In the genomic region with DNA sequence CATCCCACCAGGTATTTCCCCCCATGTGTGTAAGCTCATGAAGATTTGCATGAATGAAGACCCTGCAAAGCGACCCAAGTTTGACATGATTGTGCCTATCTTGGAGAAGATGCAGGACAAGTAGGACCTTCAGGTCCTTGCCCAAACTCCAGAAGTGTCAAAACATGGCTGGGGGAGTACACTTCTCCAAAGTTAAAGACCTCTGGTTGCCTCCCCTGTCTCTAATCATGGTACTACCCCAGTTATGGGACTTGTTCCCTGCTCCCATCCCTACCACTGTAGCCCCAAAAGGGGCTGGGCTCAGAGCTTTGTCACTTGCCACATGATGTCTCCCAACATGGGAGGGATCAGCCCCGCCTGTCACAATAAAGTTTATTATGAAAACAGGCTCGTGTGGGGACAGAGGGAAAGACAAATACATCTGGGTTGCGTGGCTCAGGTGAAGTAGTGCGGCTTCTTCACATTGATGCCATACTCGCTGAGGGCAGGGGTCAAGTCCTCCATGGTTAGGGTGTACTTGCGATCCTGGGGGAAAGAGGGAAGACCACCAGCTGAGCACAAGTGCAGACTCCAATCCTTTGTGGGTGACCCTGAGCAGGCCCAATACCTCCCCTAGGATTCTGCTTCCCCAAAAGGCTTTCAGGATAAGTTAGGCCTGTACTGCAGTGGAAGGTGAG, we compare ENCODE assay signal across 7 mouse cellular contexts. TPM values are rescaled to one million over a fixed set of nuclear protein-coding genes. Genes with fewer than 3 reads are reported as not detected.
ATAC-seq lines count a peak whose summit lies in the region.
"Not testable (repeated sequence)": the region's sequence is repeated elsewhere in the genome, so short reads cannot be mapped to it uniquely, and the experiment has no call there.

No protein-coding gene starts in this region.

- peaks cover 71% of the 10 kb centered on the region for H3K36me3 ChIP-seq in erythroblast, embryonic 14.5 days (ENCODE audit: control insufficient read depth)
- peaks cover 19% of the 10 kb centered on the region for H3K36me3 ChIP-seq in heart, embryonic 11.5 days (ENCODE audit: control insufficient read depth, insufficient read depth, low read length)
- H3K36me3 ChIP-seq in hindbrain, embryonic 13.5 days, result peaks cover 52% of the 10 kb centered on the region
- H3K36me3 ChIP-seq in kidney, embryonic 16.5 days (ENCODE audit: insufficient read depth, low read length), result peaks cover 38% of the 10 kb centered on the region
- peaks cover 56% of the 10 kb centered on the region for H3K36me3 ChIP-seq in liver, embryonic 15.5 days (replicated peaks)
- peaks cover 30% of the 10 kb centered on the region; the same call in 1 of the 2 replicates for H3K36me3 ChIP-seq in midbrain, embryonic 15.5 days (replicated peaks)

- peak overlapping the region; percentile 85 for H3K4me2 ChIP-seq in heart, embryonic 11.5 days
- peak overlapping the region; percentile 92 for H3K4me2 ChIP-seq in hindbrain, embryonic 13.5 days
- not testable (repeated sequence) for H3K4me2 ChIP-seq in kidney, embryonic 16.5 days (replicated peaks; ENCODE audit: low read depth, low read length)
- peak overlapping the region; percentile 89 for H3K4me2 ChIP-seq in liver, embryonic 15.5 days
- H3K4me2 ChIP-seq in midbrain, embryonic 15.5 days, result peak overlapping the region; percentile 96

- H3K9ac ChIP-seq in heart, embryonic 11.5 days (ENCODE audit: low read depth, low read length); hindbrain, embryonic 13.5 days; kidney, embryonic 16.5 days (replicated peaks; ENCODE audit: low read length); midbrain, embryonic 15.5 days: not testable (repeated sequence)
- H3K9ac ChIP-seq in liver, embryonic 15.5 days, result peak overlapping the region; percentile 93; the same call in 1 of the 2 replicates

- H3K4me3 ChIP-seq in brown adipose tissue, adult 24 weeks (ENCODE audit: insufficient read depth, low read depth, low read length), result peak overlapping the region; percentile 75; the same call in 1 of the 2 replicates
- H3K4me3 ChIP-seq in erythroblast, embryonic 14.5 days (replicated peaks), result peak overlapping the region; percentile 93
- not testable (repeated sequence) for H3K4me3 ChIP-seq in heart, embryonic 11.5 days (ENCODE audit: low read depth, low read length)
- H3K4me3 ChIP-seq in hindbrain, embryonic 13.5 days, result peak overlapping the region; percentile 96
- H3K4me3 ChIP-seq in kidney, embryonic 16.5 days (ENCODE audit: low read length), result peak overlapping the region; percentile 86; the same call in 1 of the 2 replicates
- H3K4me3 ChIP-seq in liver, embryonic 15.5 days (replicated peaks), result peak overlapping the region; percentile 97
- H3K4me3 ChIP-seq in midbrain, embryonic 15.5 days, result 0 out of 2 replicates have a peak overlapping the region, but pooled peaks have one; percentile 96

- not testable (repeated sequence) for H3K9me3 ChIP-seq in erythroblast, embryonic 14.5 days (ENCODE audit: control insufficient read depth, low read length); heart, embryonic 11.5 days (replicated peaks; ENCODE audit: control insufficient read depth, low read length); hindbrain, embryonic 13.5 days; kidney, embryonic 16.5 days (ENCODE audit: low read length); liver, embryonic 15.5 days (replicated peaks); midbrain, embryonic 15.5 days

- not testable (repeated sequence) for H3K27ac ChIP-seq in brown adipose tissue, adult 24 weeks (replicated peaks; ENCODE audit: low read depth, low read length); heart, embryonic 11.5 days (ENCODE audit: low read depth, low read length); hindbrain, embryonic 13.5 days; kidney, embryonic 16.5 days (ENCODE audit: low read length); liver, embryonic 15.5 days (replicated peaks); midbrain, embryonic 15.5 days

- WGBS in heart, embryonic 11.5 days (ENCODE audit: insufficient replicate concordance), result 83% methylated on average over 7 of the region's 7 CpGs
- WGBS in hindbrain, embryonic 13.5 days, result 81% methylated on average over 7 of the region's 7 CpGs
- 80% methylated on average over 7 of the region's 7 CpGs for WGBS in kidney, embryonic 16.5 days
- 72% methylated on average over 7 of the region's 7 CpGs for WGBS in liver, embryonic 15.5 days (ENCODE audit: insufficient replicate concordance)
- 88% methylated on average over 7 of the region's 7 CpGs for WGBS in midbrain, embryonic 15.5 days

- not testable (repeated sequence) for H3K27me3 ChIP-seq in erythroblast, embryonic 14.5 days (ENCODE audit: control insufficient read depth); heart, embryonic 11.5 days (ENCODE audit: control insufficient read depth, insufficient read depth, low read length); hindbrain, embryonic 13.5 days; kidney, embryonic 16.5 days (ENCODE audit: insufficient read depth, low read length); liver, embryonic 15.5 days; midbrain, embryonic 15.5 days (replicated peaks)

- not testable (repeated sequence) for ATAC-seq in heart, embryonic 11.5 days (replicated peaks; ENCODE audit: insufficient number of reproducible peaks, low FRiP score, low TSS enrichment); hindbrain, embryonic 13.5 days (ENCODE audit: low FRiP score); kidney, embryonic 16.5 days (ENCODE audit: low FRiP score, low TSS enrichment); liver, embryonic 15.5 days (ENCODE audit: insufficient read depth); midbrain, embryonic 15.5 days (replicated peaks)

- not testable (repeated sequence) for H3K4me1 ChIP-seq in brown adipose tissue, adult 24 weeks (ENCODE audit: control insufficient read depth, insufficient read depth, insufficient read length, low read length)
- peaks cover 58% of the 10 kb centered on the region for H3K4me1 ChIP-seq in erythroblast, embryonic 14.5 days (ENCODE audit: control insufficient read depth)
- H3K4me1 ChIP-seq in heart, embryonic 11.5 days (ENCODE audit: control insufficient read depth, insufficient read depth, low read length), result peaks cover 21% of the 10 kb centered on the region
- H3K4me1 ChIP-seq in hindbrain, embryonic 13.5 days (replicated peaks), result peaks cover 29% of the 10 kb centered on the region
- peaks cover 35% of the 10 kb centered on the region for H3K4me1 ChIP-seq in kidney, embryonic 16.5 days (ENCODE audit: insufficient read depth, low read length)
- H3K4me1 ChIP-seq in liver, embryonic 15.5 days (replicated peaks), result peaks cover 57% of the 10 kb centered on the region
- peaks cover 28% of the 10 kb centered on the region for H3K4me1 ChIP-seq in midbrain, embryonic 15.5 days

RNA-seq across cellular contexts. Expression of gene Taf10, which starts 1.5 kb away (rescaled TPM):
- 146 and 163 TPM in 2 replicates for polyA plus RNA-seq in brown adipose tissue, adult 24 weeks (2012; ENCODE audit: insufficient read depth, insufficient read length, missing spikeins)
- 50.3 and 54.5 TPM in 2 replicates for polyA plus RNA-seq in erythroblast, embryonic 14.5 days (2012)
- polyA plus RNA-seq in heart, embryonic 11.5 days (2014; fragmentation: Nextera tagmentation; extraction: Ambion mirVana), result 152 and 161 TPM in 2 replicates
- 111 and 122 TPM in 2 replicates for polyA plus RNA-seq in hindbrain, embryonic 13.5 days (2015; fragmentation: Nextera tagmentation; extraction: Ambion mirVana)
- 107 and 121 TPM in 2 replicates for polyA plus RNA-seq in kidney, embryonic 16.5 days (2015; fragmentation: Nextera tagmentation; extraction: Ambion mirVana)
- polyA plus RNA-seq in liver, embryonic 15.5 days (2015; fragmentation: Nextera tagmentation; extraction: Ambion mirVana), result 110 and 117 TPM in 2 replicates
- polyA plus RNA-seq in midbrain, embryonic 15.5 days (2015; fragmentation: Nextera tagmentation; extraction: Ambion mirVana), result 89.7 and 99.0 TPM in 2 replicates

RNA-seq across cellular contexts. Expression of gene Rrp8, which starts 5.5 kb away (rescaled TPM):
- 5.7 and 11.3 TPM in 2 replicates for polyA plus RNA-seq in brown adipose tissue, adult 24 weeks (2012; ENCODE audit: insufficient read depth, insufficient read length, missing spikeins)
- polyA plus RNA-seq in erythroblast, embryonic 14.5 days (2012), result 0.76 and 0.80 TPM in 2 replicates
- 29.2 and 32.0 TPM in 2 replicates for polyA plus RNA-seq in heart, embryonic 11.5 days (2014; fragmentation: Nextera tagmentation; extraction: Ambion mirVana)
- polyA plus RNA-seq in hindbrain, embryonic 13.5 days (2015; fragmentation: Nextera tagmentation; extraction: Ambion mirVana), result 25.8 and 28.0 TPM in 2 replicates
- polyA plus RNA-seq in kidney, embryonic 16.5 days (2015; fragmentation: Nextera tagmentation; extraction: Ambion mirVana), result 42.9 TPM in 2 replicates
- 10.7 and 12.6 TPM in 2 replicates for polyA plus RNA-seq in liver, embryonic 15.5 days (2015; fragmentation: Nextera tagmentation; extraction: Ambion mirVana)
- 22.4 and 22.9 TPM in 2 replicates for polyA plus RNA-seq in midbrain, embryonic 15.5 days (2015; fragmentation: Nextera tagmentation; extraction: Ambion mirVana)

RNA-seq across cellular contexts. Expression of gene Ilk, which starts 6.3 kb away (rescaled TPM):
- 72.1 and 106 TPM in 2 replicates for polyA plus RNA-seq in brown adipose tissue, adult 24 weeks (2012; ENCODE audit: insufficient read depth, insufficient read length, missing spikeins)
- 2.9 and 3.1 TPM in 2 replicates for polyA plus RNA-seq in erythroblast, embryonic 14.5 days (2012)
- polyA plus RNA-seq in heart, embryonic 11.5 days (2014; fragmentation: Nextera tagmentation; extraction: Ambion mirVana), result 411 and 451 TPM in 2 replicates
- polyA plus RNA-seq in hindbrain, embryonic 13.5 days (2015; fragmentation: Nextera tagmentation; extraction: Ambion mirVana), result 181 and 191 TPM in 2 replicates
- 377 and 439 TPM in 2 replicates for polyA plus RNA-seq in kidney, embryonic 16.5 days (2015; fragmentation: Nextera tagmentation; extraction: Ambion mirVana)
- 120 and 127 TPM in 2 replicates for polyA plus RNA-seq in liver, embryonic 15.5 days (2015; fragmentation: Nextera tagmentation; extraction: Ambion mirVana)
- 192 and 207 TPM in 2 replicates for polyA plus RNA-seq in midbrain, embryonic 15.5 days (2015; fragmentation: Nextera tagmentation; extraction: Ambion mirVana)

RNA-seq across cellular contexts. Expression of gene Tpp1, which starts 9.4 kb away (rescaled TPM):
- 64.0 and 83.2 TPM in 2 replicates for polyA plus RNA-seq in brown adipose tissue, adult 24 weeks (2012; ENCODE audit: insufficient read depth, insufficient read length, missing spikeins)
- 2.2 and 4.4 TPM in 2 replicates for polyA plus RNA-seq in erythroblast, embryonic 14.5 days (2012)
- polyA plus RNA-seq in heart, embryonic 11.5 days (2014; fragmentation: Nextera tagmentation; extraction: Ambion mirVana), result 85.8 and 95.7 TPM in 2 replicates
- 39.9 and 46.8 TPM in 2 replicates for polyA plus RNA-seq in hindbrain, embryonic 13.5 days (2015; fragmentation: Nextera tagmentation; extraction: Ambion mirVana)
- 120 and 123 TPM in 2 replicates for polyA plus RNA-seq in kidney, embryonic 16.5 days (2015; fragmentation: Nextera tagmentation; extraction: Ambion mirVana)
- 59.4 and 62.5 TPM in 2 replicates for polyA plus RNA-seq in liver, embryonic 15.5 days (2015; fragmentation: Nextera tagmentation; extraction: Ambion mirVana)
- 38.7 and 43.4 TPM in 2 replicates for polyA plus RNA-seq in midbrain, embryonic 15.5 days (2015; fragmentation: Nextera tagmentation; extraction: Ambion mirVana)

RNA-seq across cellular contexts. Expression of gene Dchs1, which starts 44.8 kb away (rescaled TPM):
- 0.55 and 0.71 TPM in 2 replicates for polyA plus RNA-seq in brown adipose tissue, adult 24 weeks (2012; ENCODE audit: insufficient read depth, insufficient read length, missing spikeins)
- polyA plus RNA-seq in erythroblast, embryonic 14.5 days (2012), result 0.01 TPM in 1 of 2 replicates, not detected in the other
- 7.6 TPM in 2 replicates for polyA plus RNA-seq in heart, embryonic 11.5 days (2014; fragmentation: Nextera tagmentation; extraction: Ambion mirVana)
- 15.8 and 16.1 TPM in 2 replicates for polyA plus RNA-seq in hindbrain, embryonic 13.5 days (2015; fragmentation: Nextera tagmentation; extraction: Ambion mirVana)
- polyA plus RNA-seq in kidney, embryonic 16.5 days (2015; fragmentation: Nextera tagmentation; extraction: Ambion mirVana), result 10.4 and 10.5 TPM in 2 replicates
- 0.76 and 0.82 TPM in 2 replicates for polyA plus RNA-seq in liver, embryonic 15.5 days (2015; fragmentation: Nextera tagmentation; extraction: Ambion mirVana)
- 17.9 and 19.0 TPM in 2 replicates for polyA plus RNA-seq in midbrain, embryonic 15.5 days (2015; fragmentation: Nextera tagmentation; extraction: Ambion mirVana)

Comparison
In these comparisons a context has a peak if more than half of its experiments do, and no peak if none do; other contexts are left out.
1. RNA of gene Ilk, which starts 6.3 kb away (polyA plus RNA-seq): 377 to 439 TPM in kidney, embryonic 16.5 days, 411 to 451 TPM in heart, embryonic 11.5 days, 192 to 207 TPM in midbrain, embryonic 15.5 days, 181 to 191 TPM in hindbrain, embryonic 13.5 days, 120 to 127 TPM in liver, embryonic 15.5 days and 72.1 to 106 TPM in brown adipose tissue, adult 24 weeks; 2.9 to 3.1 TPM in erythroblast, embryonic 14.5 days; every median in the first group is over 10 times any median in the second.